Mouse (Mus musculus) liver, adult (tissue): Measurements from ENCODE around the gene H60b.
"Not testable (repeated sequence)": the region's sequence is repeated elsewhere in the genome, so short reads cannot be mapped to it uniquely, and the experiment has no call there.

ENCODE experiments used
- GATA4 ChIP-seq: IDR thresholded peaks from 2 replicates; pipeline ENCODE4 v1.6.1; 2014; ENCODE audit warnings: mild to moderate bottlenecking, low read length; ENCODE audit not compliant: insufficient replicate concordance

H60b gene

DNA sequence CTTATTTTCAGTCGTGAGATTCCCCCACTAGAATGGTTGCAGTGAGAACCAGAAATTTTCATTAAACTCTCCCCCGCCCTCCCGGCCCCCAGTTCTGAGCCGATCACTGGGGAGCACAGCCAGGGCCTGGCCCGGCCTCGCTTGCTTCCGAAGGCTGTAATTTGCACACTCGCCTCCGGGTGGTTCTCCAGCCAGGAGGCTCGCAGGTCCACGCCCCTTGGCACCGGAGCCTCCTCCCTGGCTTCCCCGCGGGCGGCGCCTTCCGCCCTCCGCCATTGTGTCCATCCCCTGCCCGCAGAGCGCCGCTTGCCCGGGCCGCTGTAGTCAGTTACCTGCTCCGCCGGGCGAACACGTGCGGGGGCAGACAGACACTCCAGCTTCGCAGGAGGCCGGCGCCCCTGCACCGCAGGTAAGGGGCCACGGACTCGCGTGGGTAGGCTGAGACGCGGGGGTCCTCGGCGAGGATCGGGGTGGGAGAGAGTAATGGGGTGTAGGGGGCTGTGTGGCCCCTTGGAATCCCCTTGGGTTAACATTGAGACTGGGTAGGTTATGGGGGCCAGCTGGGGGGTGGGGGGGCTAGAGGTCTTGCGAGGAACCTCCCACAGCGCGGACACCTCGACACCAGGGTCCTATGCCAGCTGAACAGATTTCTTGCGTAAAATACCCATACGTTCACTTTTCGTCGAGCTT, at the start of gene H60b, which contains the start of gene Raet1e:
Gene H60b, plus strand, starts transcription at position 277 of the 690 bp plus-strand sequence.
Gene Raet1e, plus strand, starts transcription at position 260 of the 690 bp plus-strand sequence.
- TF ChIP-seq GATA4 = not testable (repeated sequence)

DNA sequence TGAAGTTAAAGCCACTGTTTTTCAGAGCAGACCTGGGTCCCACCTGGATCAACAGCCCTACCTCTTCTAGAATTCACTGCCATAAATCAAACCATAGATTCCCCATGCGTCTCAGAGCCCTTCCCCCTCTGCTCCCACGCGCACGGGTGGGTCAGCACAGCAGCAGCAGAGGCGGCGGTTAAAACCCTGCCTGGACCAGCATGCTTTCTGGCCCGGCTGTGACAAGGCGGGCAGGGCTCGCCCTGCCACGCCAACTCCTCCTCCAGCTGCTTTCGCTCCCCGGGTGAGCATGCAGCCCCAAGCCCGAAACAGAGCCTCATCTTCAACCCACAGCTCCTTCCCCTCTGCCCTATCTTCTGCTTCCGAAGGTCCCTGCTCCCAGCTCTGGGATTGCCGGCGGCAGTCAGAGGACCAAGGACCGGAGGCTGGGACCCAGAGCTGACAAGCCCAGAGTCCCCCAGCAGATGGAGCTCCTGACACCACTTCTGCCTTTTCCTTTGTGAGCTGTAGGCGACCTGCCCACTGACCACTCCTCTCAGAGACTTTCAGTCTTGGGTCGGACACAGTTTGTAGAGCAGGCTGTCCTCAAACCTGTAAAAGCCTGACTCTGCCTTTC, 17.6 kb upstream of the H60b start:
- TF ChIP-seq GATA4 = no peak

DNA sequence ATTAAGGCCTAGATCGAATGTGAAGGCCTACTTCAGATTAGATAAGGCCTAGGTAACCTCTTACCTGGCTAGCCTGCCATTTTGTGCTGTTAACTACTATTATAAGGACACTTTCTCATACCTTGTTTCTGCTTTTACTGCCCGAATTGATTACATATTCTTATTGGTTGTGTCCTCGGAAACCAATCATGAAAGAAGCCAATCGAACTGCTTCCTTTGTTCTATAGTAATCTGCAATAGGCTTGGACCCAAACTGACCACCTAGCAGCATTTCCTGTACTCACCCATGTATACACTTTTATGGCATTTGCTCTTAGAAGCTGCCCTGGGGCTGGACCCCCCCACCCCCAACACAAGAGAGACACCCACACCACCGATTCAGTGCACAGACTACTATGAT, 15.5 kb upstream of the H60b start:
- no peak for TF ChIP-seq GATA4

DNA sequence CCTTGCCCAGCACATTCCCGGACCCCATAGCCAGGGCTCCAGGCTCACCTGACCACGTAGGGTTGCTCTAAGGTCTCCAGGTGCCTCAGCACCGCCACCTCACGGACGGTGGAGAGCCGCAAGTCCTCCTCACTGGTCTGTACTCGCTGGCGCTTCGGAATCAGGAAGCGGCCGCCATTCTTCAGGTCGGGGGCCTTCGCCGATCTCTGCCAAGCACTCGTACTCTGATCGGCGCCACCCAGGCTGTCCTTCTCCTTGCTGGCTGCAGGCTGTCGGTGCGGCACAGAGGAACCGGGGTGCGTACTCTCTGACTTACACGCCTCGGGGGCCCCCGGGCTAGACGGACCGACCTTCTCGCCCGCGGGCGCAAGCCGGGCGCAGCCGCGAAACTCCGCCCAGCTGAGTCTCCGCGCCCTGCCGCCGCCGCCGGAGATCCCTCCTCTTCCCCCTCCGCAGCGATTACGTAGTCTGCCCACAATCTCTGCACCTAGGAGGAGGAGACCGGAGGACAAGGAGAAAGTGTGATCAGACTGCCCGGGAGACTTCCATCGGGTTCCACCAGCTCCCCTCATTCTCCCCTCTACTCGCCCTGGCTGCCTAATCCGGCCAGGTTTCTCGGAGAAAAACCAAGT, 9.8 kb upstream of the H60b start:
- TF ChIP-seq GATA4 = peak; percentile 10; the same call in 1 of the 2 replicates

DNA sequence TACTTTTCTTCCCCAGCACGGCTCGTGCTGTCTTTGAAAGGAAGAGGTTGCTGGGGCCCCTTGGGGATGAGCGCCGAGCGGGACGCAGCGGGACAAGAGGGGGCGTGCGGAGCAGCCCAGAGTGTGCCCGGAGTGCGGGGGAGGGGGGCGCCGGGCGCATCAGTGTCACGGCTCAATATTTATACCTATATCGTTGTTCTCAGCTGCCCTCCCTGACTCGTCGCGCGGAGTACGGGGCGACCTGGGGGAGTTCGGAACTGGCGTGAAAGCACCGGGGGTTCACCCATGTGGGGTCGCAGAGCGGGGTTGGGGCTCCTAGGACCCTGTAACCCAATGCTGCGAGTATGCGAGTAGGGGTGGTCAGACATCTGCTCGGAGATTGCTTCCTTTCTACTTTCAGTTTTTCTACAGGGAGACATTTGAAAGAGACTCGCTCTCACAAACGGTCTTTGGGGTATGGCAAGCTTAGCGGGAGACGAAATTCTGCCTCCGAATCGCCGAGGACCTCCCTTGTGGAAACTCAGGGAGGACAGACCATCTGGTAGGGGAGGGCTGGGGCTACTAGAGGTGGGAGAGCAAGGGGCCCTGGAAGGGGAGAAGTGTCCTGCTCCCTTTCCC, 9.2 kb upstream of the H60b start, which contains the start of gene E030030I06Rik:
Gene E030030I06Rik, minus strand, starts transcription at position 198 of the 618 bp plus-strand sequence.
- TF ChIP-seq GATA4 = no peak

DNA sequence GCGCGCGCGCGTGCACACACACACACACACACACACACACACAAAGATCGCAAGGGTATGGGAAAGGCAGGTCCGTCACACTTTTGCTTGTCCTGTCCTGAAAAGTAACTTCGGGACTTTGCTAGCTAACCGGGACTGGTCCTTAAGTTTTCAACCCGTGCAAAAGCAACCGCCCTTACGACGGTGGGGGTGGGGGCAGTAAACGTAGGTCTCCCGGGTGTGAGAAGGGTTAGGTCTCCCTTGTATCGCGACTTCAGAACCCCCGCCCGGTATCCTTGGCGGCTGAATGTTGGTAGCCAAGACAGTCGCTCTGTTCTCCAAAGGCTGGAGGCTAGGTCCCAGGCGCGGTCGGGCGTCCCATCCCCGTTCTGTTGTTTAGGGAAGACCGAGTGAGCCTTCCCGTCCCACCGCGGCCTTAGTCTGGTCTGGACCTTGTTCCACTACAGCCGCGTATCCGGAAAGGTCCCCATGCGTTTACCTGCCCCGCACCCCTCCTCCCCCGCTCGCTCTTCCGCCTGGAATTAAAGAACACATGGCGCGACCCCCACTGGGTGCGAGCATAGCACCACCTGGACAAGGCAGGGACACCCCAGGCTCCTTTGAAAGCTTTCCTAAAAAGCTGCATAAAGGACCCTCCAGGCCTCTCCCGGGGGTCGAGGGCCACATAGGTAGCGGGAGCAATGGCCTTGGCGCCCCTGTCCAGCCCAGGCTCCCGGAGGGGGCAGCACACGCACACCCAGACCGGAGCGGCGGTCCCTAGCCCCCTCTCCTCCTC, 8.5 kb upstream of the H60b start:
- no peak for TF ChIP-seq GATA4

DNA sequence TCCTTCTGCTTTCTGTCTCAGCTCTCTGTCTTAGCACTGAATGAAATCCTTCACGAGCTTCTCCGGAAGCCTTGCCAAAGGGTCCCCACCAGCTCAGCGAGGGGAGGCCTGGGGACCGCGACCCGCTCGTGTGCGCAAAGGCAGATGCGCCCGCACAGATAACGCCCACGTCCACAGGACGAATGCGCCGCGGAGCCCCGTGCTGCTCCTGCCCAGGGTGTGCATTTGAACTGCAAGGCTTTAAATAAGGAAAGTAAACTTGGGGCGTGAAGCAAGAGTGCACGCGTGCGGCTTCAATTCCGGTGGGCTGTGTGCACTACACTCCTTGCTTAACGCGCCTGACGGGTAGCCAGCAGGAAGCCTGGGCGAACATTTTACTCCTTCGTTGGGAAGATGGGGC, 7.8 kb upstream of the H60b start:
- TF ChIP-seq GATA4 = no peak

DNA sequence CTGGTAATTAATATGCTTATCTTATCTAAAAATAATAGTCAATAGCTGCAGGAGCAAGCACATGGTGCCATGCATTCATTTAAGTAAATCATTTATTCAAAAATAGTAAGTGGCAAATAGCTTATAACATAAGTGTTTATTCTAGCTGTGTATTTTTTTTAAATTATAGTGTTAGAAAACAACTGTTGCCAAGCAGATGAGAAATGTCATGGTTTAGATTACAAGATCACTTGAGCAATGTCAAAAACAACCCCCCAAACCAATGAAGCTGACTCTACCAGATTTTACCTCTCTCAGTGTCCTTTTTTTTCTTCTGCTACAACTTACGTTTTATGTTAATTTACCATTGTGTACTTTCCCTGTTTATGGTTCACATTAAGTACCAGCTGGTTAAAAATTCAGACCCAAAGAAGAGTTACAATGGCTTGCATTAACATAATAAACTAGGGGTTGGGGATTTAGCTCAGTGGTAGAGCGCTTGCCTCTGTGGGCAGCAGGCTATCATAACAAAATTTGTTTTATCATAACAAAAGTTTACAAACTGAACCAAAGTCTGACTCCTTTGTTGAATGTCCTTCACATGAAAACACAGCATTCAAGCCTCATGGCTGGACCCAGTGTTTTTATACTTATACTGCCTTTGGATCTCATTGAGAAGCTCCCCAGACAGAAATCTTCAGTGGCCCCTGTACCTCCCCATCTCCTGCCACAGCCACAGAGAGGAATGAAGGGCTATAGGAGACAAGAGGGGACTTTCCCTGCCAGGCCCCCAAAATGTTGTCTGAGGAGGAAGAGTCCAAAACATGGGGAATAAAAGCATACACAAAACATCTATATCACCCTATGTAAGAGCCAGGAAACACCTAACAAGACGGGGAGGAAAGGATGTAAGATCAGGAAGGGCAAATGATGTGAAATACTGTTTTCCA, 3.3 kb upstream of the H60b start:
- no peak for TF ChIP-seq GATA4

DNA sequence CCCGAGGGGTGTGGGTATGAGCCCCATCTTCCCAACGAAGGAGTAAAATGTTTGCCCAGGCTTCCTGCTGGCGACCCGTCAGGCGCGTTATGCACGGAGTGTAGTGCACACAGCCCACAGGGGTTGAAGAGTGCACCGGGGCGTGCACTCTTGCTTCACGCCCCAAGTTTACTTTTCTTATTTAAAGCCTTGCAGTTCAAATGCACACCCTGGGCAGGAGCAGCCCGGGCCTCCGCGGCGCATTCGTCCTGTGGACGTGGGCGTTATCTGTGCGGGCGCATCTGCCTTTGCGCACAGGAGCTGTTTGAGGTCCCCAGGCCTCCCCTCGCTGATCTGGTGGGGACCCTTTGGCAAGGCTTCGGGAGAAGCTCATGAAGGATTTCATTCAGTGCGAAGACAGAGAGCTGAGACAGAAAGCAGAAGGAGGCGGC, 760 bp downstream of the H60b start:
- no peak for TF ChIP-seq GATA4

DNA sequence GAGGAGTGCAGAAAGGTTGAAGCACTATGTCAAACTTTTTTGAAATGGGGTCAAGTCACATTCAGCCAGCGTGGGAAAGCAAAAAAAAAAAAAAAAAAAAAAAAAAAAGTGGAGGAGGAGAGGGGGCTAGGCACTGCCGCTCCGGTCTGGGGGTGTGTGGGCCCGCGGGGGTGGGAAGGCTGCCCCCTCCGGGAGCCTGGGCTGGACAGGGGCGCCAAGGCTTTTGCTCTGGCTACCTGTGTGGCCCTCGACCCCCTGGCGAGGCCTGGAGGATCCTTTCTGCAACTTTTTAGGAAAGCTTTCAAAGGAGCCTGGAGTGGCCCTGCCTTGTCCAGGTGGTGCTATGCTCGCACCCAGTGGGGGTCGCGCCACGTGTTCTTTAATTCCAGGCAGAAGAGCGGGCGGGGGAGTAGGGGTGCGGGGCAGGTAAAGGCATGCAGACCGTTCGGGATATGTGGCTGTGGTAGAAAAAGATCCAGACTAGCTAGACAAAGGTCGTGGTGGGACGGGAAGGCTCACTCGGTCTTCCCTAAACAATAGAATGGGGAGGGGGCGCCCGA, 1.3 kb downstream of the H60b start:
- no peak for TF ChIP-seq GATA4

DNA sequence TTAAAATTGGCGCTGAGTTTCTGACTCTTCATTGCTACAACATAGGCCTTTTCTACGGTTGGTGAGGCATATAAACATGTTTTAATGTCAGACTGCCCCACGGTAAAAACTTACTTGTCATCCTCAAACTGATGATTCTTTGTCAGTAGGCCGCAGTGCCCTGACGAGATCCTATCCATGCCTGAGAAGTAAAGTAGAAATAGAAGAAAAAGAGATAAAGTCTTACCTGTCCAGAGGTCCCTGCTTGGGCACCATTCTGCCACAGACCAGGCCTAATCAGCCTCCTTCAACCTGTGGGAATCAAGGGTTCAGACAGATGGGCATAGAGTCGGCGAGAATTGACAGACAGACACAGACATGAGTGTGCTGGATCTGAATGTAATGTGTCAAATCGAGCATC, 106.7 kb downstream of the H60b start:
- no peak for TF ChIP-seq GATA4

DNA sequence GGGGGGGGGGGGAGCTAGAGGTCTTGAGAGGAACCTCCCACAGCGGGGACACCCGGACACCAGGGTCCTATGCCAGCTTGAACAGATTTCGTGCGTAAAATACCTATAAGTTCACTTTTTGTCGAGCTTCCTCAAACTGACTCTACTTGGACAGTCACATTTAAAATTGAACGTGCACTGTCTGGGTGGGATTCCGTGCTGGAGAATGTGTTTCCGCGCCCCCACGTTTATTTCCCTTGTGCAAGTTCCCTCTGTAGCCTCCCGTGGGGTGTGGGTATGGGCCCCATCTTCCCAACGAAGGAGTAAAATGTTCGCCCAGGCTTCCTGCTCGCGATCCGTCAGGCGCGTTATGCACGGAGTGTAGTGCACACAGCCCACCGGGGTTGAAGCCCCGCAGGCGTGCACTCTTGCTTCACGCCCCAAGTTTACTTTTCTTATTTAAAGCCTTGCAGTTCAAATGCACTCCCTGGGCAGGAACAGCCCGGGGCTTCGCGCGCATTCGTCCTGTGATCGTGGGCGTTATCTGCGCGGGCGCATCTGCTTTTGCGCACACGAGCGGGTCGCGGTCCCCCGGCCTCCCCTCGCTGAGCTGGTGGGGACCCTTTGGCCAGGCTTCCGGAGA, 115.4 kb downstream of the H60b start:
- no peak for TF ChIP-seq GATA4

DNA sequence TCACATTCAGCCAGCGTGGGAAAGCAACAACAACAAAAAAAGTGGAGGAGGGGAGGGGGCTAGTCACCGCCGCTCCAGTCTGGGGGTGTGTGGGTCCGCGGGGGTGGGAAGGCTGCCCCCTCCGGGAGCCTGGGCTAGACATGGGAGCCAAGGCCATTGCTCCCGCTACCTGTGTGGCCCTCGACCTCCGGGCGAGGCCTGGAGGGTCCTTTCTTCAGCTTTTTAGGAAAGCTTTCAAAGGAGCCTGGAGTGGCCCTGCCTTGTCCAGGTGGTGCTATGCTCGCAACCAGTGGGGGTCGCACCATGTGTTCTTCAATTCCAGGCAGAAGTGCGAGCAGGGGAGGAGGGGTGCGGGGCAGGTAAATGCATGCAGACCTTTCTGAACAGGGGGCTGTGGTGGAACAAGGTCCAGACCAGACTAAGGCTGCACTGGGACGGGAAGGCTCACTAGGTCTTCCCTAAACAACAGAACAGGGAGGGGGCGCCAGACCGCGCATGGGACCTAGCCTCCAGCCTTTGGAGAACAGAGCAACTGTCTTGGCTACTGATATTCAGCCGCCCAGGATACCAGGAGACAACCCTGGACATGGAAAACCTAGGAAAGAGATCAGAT, 116.2 kb downstream of the H60b start:
- no peak for TF ChIP-seq GATA4
